Comparison of ENCODE assay signal across 8 mouse cellular contexts in genomic region chr11:62047817-62048640, GRCm38 (mm10).
DNase-seq lines count a peak whose midpoint lies in the region; ATAC-seq and TF ChIP-seq lines count a peak whose summit lies in the region.

No protein-coding gene starts in this region.

- no peaks in the 10 kb centered on the region for H3K9me3 ChIP-seq in midbrain, embryonic 10.5 days (replicated peaks)
- no peaks in the 10 kb centered on the region for H3K9me3 ChIP-seq in midbrain, embryonic 13.5 days
- no peaks in the 10 kb centered on the region for H3K9me3 ChIP-seq in neural tube, embryonic 11.5 days (ENCODE audit: control insufficient read depth, low read length)

- H3K4me2 ChIP-seq in midbrain, embryonic 13.5 days (replicated peaks) = no peak overlapping the region
- H3K4me2 ChIP-seq in neural tube, embryonic 11.5 days (ENCODE audit: low read depth) = no peak overlapping the region

- ATAC-seq in midbrain, embryonic 13.5 days = no peak
- ATAC-seq in hematopoietic stem cell, adult 5-6 weeks (replicated peaks in 1 of 2; ENCODE audit: insufficient read depth in 1 of 2, low FRiP score in 2 of 2, low TSS enrichment in 1 of 2, low read depth in 1 of 2, poor library complexity in 2 of 2, severe bottlenecking in 2 of 2) = peak; percentile 69 to 71; a peak in 3 of 4 replicates
- no peak for ATAC-seq in neural tube, embryonic 11.5 days (ENCODE audit: insufficient read depth, low FRiP score, low TSS enrichment)

- intact Hi-C loops in left cerebral cortex, postnatal 10 days (cut with DNase I) = loop anchor here (2.0 kb wide), 1 partner anchor 233 kb away; the partner anchor contains the start of genes Ttc19 and Zswim7

- TF ChIP-seq CTCF in bone marrow macrophage, adult 2 months (IDR thresholded peaks at IDR 0.05; ENCODE audit: low read depth, low read length) = peak; percentile 34; the same call in 1 of the 2 replicates
- TF ChIP-seq CTCF in embryonic fibroblast, embryonic 13.5 days (IDR thresholded peaks at IDR 0.05; ENCODE audit: borderline replicate concordance, insufficient read depth, low read length) = peak; percentile 53; the same call in 1 of the 2 replicates

- no peak overlapping the region for H3K4me3 ChIP-seq in midbrain, embryonic 10.5 days
- H3K4me3 ChIP-seq in midbrain, embryonic 13.5 days (replicated peaks) = no peak overlapping the region
- no peak overlapping the region for H3K4me3 ChIP-seq in bone marrow macrophage, adult 2 months (ENCODE audit: insufficient read depth, low read length)
- no peak overlapping the region for H3K4me3 ChIP-seq in embryonic fibroblast, embryonic 13.5 days (ENCODE audit: insufficient read depth, low read length)
- H3K4me3 ChIP-seq in neural tube, embryonic 11.5 days (ENCODE audit: low read depth, low read length) = no peak overlapping the region

- no peak overlapping the region for H3K9ac ChIP-seq in midbrain, embryonic 13.5 days (replicated peaks)
- H3K9ac ChIP-seq in neural tube, embryonic 11.5 days (ENCODE audit: low read length) = no peak overlapping the region

- TF ChIP-seq POLR2A in bone marrow macrophage, adult 2 months (IDR thresholded peaks at IDR 0.05; ENCODE audit: borderline replicate concordance, low read depth, low read length) = no peak
- no peak for TF ChIP-seq POLR2A in embryonic fibroblast, embryonic 13.5 days (IDR thresholded peaks at IDR 0.05; ENCODE audit: low read depth, low read length)

- H3K27ac ChIP-seq in midbrain, embryonic 10.5 days (replicated peaks) = no peak overlapping the region
- H3K27ac ChIP-seq in midbrain, embryonic 13.5 days = no peak overlapping the region
- H3K27ac ChIP-seq in bone marrow macrophage, adult 2 months (ENCODE audit: insufficient read depth, low read depth, low read length) = no peak overlapping the region
- no peak overlapping the region for H3K27ac ChIP-seq in embryonic fibroblast, embryonic 13.5 days (ENCODE audit: insufficient read depth, low read length)
- H3K27ac ChIP-seq in neural tube, embryonic 11.5 days (ENCODE audit: low read depth, low read length) = no peak overlapping the region

- no peaks in the 10 kb centered on the region for H3K36me3 ChIP-seq in midbrain, embryonic 10.5 days
- H3K36me3 ChIP-seq in midbrain, embryonic 13.5 days = no peaks in the 10 kb centered on the region
- no peaks in the 10 kb centered on the region for H3K36me3 ChIP-seq in neural tube, embryonic 11.5 days (ENCODE audit: control insufficient read depth, insufficient read depth, low read length)

- peaks cover 19% of the 10 kb centered on the region for H3K27me3 ChIP-seq in midbrain, embryonic 10.5 days (ENCODE audit: low read depth, poor library complexity, severe bottlenecking)
- H3K27me3 ChIP-seq in midbrain, embryonic 13.5 days = peaks cover 28% of the 10 kb centered on the region
- H3K27me3 ChIP-seq in neural tube, embryonic 11.5 days (ENCODE audit: control insufficient read depth, insufficient read depth, low read length) = no peaks in the 10 kb centered on the region

- WGBS in midbrain, embryonic 10.5 days = 46% methylated on average over 9 of the region's 9 CpGs
- WGBS in midbrain, embryonic 13.5 days = 39% methylated on average over 9 of the region's 9 CpGs
- WGBS in neural tube, embryonic 11.5 days = 38% methylated on average over 9 of the region's 9 CpGs

- DNase-seq in midbrain, embryonic 10.5 days (ENCODE audit: low spot score) = peak; percentile 65
- peak; percentile 67 to 72 for DNase-seq in left cerebral cortex, postnatal 10 days (ENCODE audit: extremely low spot score in 1 of 2, low spot score in 2 of 2)
- DNase-seq in neural tube, embryonic 11.5 days (ENCODE audit: low spot score) = peak; percentile 80
- peak; percentile 10 to 14 for DNase-seq in thymus, adult 18-20 months

- H3K4me1 ChIP-seq in midbrain, embryonic 10.5 days = peaks cover 11% of the 10 kb centered on the region
- H3K4me1 ChIP-seq in midbrain, embryonic 13.5 days (replicated peaks) = no peaks in the 10 kb centered on the region
- peaks cover 26% of the 10 kb centered on the region for H3K4me1 ChIP-seq in bone marrow macrophage, adult 2 months (ENCODE audit: control insufficient read depth, insufficient read depth, low read length)
- H3K4me1 ChIP-seq in embryonic fibroblast, embryonic 13.5 days (ENCODE audit: control insufficient read depth, insufficient read depth, low read length) = no peaks in the 10 kb centered on the region
- H3K4me1 ChIP-seq in neural tube, embryonic 11.5 days (ENCODE audit: control insufficient read depth, insufficient read depth, low read length) = no peaks in the 10 kb centered on the region

Comparison
In these comparisons a context has a peak if more than half of its experiments do, and no peak if none do; other contexts are left out.
1. DNase-seq: peak in every context shown above with its lines; median percentile 80 in neural tube, embryonic 11.5 days; 70 in left cerebral cortex, postnatal 10 days; 65 in midbrain, embryonic 10.5 days; 12 in thymus, adult 18-20 months.
2. ATAC-seq: peak in hematopoietic stem cell, adult 5-6 weeks (2 of 2); none in midbrain, embryonic 13.5 days (single experiment) and neural tube, embryonic 11.5 days (single experiment).